Mouse (Mus musculus) CD4-positive, CD25-positive, alpha-beta regulatory T cell, adult 4 months (primary cell): ENCODE measurements around the gene Rab25. TPM values are rescaled to one million over a fixed set of nuclear protein-coding genes. Genes with fewer than 3 reads are reported as not detected.

Experiments
- ATAC-seq: one replicate; pipeline ENCODE4 v1.8.0; 2017
- polyA plus RNA-seq, 2 experiments: library from polyadenylated mRNA; unstranded; fragments of 100-300 nt; shearing (Covaris generic); gene quantifications; one replicate each; pipeline ENCODE4 v1.2.1; 2017

Gene Rab25
- polyA plus RNA-seq, 2 experiments from 2014 or later, result not detected

DNA sequence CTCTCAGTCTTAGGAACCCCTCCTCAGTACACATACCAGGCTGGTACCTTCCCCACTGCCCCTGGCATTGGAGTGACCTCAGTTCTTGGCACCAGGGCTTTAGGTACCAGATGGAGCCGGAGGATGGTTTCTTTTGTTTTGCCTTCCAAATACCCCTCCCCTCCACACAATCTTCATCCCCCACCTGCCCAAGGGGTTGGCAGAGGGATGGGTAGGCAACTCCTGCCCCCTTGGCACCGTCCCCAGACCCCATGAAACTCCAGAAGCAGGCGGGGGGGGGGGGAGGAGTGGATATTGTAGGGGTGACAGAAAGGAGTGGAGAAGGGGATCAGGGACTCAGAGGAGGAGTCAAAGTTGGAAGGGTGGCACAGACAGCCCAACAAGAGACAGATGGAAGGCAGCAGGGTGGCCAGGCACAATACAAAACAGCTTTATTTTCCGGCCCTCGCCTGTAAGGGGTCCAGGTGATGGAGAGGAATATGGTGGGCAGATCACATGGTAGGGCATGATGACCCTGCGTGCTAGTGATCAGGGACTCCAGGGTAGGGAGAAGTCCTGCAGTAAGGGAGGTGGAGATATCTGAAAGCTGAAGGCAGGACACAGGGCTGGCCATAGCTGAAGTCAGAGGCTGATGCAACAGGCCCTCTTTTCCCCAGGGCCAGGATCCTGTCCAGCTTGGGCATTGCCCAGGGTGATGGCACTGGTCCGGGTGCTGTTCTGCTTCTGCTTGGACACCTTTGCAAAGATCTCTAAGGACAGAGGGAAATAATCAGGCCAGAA, 6.3 kb downstream of the Rab25 start:
- ATAC-seq, result no peak

DNA sequence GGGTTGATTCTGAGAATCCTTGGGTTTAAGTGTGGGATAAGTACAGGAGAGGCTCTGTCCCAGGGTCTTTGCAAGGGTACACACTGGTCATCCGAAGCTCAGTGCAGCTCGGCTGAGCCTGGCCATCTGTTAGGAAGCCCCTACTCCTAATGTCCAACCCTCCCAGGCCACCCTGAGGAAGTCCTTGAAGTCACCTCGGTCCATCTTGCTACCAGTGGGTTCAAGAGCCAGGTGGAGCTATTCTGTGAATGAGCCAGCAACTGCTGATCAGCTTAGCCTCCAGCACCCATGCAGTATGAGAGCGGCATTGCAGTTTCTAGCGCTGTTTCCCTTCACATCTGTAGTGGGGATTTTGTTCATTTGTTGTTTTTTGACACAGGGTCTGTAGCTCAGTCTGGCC, 8.0 kb downstream of the Rab25 start:
- no peak for ATAC-seq

DNA sequence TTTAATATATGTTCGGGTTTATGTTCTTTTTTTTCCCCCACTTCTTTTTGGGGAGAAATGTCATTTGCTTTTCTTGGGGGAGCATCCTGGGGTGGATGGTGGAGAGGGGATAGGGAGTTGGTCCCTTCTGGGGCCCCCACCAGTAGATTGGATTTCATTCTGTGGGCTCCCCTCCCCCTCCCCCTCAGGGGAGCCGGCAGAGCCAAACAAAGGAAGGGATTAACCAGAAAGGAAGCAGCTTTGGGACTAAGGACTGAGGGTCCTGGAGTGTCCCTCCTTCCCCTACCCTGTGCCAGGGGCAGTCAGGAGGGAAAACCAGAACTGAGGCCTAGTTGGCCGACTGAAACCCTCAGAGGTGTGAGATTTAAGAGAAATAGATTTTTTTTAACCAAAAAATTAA, 8.7 kb downstream of the Rab25 start:
- no peak for ATAC-seq

DNA sequence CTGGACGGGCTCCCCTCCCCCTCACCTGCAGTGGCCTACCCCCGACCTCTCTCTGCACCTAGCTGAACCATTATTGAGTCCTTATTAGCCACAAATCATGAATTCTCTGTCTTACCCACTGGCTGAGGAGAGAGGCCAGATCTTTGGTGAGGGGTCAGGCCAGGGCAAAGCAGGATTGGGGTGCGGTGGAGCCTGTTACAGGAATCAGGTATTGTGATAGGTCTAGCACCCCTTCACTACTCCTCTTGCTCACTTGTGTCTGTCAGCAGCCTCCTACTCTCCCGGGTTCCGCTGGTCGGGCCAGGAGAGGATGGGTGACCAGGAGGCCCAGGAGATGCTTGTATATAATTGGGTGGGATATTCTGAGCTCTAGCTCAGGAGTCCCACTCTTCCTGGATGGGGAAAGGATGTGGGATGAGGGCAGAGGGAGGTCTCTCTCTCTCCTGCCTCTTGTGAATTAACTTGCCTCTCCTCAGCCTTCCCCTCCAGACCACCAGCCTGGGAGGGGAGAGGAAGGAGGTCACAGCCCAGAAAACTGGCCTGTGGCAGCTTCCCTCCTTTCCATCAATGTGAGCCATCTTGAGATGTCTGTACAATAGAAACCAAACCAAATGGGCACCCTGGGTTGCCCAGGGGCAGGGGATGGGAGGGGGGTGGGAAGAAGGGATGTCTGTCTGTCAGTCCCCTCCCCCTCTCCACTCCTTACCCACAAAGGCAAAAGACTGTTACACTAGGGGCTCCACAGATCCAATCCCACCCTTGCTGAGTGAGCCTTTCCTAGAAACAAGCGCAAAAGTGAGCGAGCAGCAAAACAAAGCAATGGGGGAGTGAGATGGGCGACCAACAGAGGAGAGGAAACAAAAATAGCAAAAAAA, 9.6 kb downstream of the Rab25 start:
- ATAC-seq, result no peak

GRCm38 (mm10) chr3:88537146-88537545, 11.0 kb downstream of the Rab25 start:
- ATAC-seq, result no peak

GRCm38 (mm10) chr3:88536103-88536930, 11.8 kb downstream of the Rab25 start:
- ATAC-seq, result no peak

- ATAC-seq, result no peak
Measured at GRCm38 (mm10) chr3:88535527-88535926, 12.6 kb downstream of the Rab25 start.

DNA sequence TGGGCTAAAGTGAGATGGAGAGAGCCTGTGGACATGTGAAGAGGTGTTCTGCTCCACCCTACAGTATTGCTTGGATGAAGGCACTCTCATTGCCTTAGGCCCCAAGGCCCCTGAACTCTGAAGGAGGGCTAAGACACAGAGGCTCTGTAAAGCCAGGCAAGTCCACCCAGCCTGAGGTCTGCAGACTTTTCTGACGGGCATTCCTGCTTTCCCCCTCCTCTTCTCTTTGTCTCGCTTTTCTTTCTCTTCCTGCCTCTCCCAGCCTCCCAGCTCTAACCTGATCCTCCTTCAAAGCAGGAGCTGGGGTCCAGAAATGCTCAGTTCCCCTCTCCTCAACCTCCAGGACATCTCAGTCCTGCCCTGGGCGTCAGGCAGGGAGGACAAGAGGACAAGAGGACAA, 13.1 kb downstream of the Rab25 start:
- no peak for ATAC-seq

GRCm38 (mm10) chr3:88533706-88534105, 14.4 kb downstream of the Rab25 start:
- ATAC-seq, result no peak

GRCm38 (mm10) chr3:88532689-88533511, 15.2 kb downstream of the Rab25 start:
- no peak for ATAC-seq

DNA sequence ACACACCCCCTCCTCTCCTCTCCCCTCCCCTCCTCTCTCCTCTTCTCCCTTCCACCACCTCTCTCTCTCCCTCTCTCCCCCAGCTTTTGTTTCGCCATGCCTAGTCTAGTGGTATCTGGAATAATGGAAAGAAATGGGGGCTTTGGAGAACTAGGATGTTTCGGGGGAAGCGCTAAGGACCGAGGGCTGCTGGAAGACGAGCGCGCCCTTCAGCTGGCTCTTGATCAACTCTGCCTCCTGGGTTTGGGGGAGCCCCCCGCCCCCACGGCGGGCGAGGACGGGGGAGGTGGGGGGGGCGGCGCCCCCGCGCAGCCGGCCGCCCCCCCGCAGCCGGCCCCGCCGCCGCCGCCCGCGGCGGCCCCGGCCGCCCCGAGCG, 15.8 kb downstream of the Rab25 start, which contains the start of gene Mex3a:
Gene Mex3a (plus strand): TSS at position 97 of the 376 bp plus-strand sequence.
- no peak for ATAC-seq

DNA sequence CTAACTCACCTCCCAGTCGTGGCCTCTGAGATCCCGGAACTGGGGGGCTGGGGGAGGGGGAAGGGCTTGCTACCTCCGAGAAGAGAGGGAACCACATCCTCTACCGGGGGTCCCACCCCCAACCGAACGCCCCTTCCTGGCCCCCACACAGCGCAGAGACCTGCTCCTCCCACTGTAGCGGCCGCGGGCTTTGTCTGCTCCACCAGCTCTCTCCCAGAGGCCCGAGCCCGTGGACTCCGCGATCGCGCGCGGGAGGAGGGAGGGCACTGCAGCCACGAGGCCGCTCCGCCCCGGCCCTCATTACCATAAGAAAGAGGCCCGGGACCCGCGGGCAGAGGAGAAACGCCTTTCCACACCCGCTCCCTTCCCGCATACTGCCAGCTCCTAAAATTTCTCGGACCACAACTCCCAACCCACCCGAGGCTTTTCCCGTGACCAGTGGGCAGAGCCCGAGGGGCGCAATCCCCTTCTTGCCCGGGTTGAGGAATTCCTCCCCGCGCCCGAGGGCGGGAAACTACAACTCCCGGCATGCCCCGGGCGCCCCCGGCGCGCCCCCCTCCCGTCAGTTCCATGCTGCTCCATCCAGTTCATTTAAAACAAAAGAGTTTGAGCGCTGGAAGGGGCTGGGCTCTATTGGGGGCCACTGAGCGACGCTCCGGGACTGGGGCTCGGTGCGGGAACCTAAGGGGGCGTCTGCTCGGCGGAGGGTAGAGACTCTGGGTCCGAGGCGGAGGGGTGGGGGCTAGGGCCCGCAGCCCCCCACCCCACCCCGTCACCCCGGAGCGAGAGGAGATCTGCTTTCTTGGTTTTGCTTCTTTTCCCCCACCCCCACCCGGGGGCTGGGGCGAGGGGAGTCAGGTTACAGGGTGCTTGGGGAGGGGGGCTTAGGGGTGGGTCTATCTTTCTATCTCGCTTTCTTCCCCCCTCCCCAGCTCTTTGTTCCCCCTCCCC, 16.5 kb downstream of the Rab25 start:
- ATAC-seq, result peak; percentile 83

DNA sequence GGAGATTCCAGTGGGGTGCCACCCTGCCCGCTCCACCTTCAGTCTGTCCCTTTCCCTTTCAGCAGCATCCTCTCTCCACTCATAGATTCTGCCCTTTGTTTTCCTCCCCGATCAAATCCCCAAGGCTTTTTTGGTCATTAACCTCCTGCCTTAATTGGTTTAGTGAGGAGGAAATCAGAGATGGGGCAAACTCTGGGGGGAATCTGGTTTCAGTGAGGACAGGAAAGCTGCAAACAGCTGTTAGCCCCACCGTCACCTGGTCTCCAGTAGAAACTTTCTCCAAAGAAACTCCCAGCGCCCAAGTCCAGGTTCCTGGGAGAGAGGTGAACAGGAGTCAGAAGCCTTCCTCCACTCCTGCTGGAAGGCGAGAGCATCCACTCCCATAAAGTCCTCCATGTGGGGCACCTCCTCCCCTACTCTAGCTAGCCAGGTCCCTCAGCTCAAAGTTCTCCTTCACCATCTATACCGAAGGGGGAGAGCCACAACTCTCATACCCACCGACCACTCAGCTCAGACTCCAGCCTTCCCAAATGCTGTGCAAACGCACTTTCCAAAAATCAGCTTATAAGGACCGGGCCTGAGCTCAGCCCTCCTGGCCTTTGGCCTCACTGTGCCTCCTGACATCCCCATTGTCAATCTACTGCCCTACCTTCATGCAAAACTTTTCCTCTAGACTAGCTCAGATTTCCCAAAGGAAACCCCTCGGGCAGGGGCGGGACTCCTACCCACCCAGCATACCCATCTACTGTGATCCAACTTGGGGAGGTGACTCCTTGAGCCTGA, 17.8 kb downstream of the Rab25 start:
- no peak for ATAC-seq

GRCm38 (mm10) chr3:88529204-88530000, 18.7 kb downstream of the Rab25 start:
- no peak for ATAC-seq

DNA sequence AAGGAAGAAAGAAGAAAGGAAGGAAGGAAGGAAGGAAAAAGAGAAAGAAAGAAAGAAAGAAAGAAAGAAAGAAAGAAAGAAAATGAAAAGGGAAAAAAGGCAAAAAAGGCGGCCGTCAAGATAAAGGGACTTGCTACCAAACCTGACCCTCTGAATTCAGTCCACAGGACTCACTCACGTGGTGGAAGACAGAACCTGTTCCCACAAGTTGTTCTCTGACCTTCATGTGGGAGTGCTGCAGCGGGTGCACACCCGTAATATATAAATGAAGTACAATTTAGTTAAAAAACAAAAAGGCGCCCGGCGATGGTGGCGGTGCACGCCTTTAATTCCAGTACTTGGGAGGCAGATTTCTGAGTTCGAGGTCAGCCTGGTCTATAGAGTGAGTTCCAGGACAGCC, 19.5 kb downstream of the Rab25 start:
- no peak for ATAC-seq

DNA sequence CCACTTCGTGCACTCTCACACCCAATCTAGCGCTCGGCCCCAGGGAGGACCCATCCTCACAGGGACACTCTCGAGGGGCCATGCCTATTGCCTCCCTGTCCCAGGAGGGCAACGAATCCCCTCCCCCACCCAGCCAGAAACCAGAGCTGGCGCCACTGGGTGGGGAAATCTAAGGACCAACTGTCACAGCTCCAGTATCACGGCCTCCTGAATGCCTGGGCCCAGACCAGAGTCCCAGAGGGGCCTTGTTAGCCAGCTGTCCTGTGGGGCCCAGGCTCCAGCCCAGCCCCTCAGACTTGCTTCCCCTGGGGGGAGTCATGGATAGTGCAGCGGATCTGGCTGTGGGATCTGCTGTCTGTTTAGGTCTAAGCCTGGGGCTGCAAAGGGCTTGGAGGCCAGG, 20.5 kb downstream of the Rab25 start:
- ATAC-seq, result no peak

DNA sequence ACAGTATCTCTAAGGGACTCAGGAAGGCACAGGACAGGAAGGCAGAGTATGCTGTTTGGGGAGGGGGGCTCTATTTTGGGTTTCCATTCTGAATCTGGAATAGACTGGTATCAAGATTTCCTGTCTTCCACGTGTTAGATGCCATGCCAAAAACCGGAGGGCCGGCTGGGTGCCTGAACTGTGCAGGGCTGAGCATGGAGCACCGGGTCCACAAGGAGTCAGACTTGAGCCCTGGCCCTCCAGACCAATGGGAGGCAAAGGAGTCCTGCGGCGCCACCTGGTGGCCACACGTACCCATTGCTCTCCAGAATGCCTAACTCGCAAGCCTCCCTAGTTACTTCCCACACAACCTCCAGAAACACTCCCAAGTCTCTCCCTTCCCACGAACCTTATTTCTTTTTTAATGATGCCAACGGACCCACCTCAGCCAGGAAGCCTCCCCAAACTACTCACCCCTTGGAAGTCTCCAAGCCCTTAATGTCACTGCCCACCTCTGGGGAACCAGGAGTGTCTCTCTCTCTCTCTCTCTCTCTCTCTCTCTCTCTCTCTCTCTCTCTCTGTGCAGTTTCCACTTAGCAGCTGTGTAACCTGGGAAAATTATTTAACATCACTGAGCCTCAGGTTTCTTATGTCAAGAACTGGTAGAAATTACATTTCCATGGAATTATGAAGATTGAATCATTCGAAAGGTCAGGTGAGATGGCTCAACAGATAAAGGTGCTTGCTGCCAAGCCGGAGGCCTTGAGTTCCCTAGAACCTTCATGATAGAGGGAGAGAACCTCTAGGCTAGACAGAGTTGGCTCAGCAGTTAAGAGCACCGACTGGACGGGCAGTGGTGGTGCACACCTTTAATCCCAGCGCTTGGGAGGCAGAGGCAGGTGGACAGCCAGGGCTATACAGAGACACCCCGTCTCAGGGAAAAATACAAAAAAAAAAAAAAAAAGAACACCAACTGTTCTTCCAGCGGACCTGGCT, 21.7 kb downstream of the Rab25 start:
- peak; percentile 62 for ATAC-seq

DNA sequence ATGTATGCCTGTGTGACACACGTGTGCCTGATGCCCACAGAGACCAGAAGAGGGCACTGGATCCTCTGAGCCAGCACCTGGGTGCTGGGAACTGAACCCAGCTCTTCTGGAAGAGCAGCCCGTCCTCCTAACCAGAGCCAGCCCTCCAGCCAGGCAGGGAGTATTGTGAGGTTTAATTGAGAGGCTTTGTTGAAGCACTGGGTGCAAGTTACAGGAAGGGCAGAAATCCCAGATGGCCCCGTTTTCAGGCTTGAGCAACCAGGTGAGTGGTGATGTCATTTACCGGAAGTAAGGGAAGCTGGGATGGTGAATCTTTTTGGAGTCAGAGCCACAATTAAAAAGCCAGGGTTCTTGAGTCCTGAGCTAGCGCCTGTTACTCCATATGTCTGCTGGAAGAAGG, 23.1 kb downstream of the Rab25 start:
- no peak for ATAC-seq
